Mouse (Mus musculus): ENCODE measurements around the gene Naa60.

- no peak for TF ChIP-seq MYOD1 (IDR thresholded peaks at IDR 0.05; ENCODE audit: control insufficient read depth, insufficient read length, low read depth)
- TF ChIP-seq CTCF (IDR thresholded peaks at IDR 0.05; ENCODE audit: control insufficient read depth, insufficient read depth, insufficient read length): no peak
- TF ChIP-seq MYOG (IDR thresholded peaks at IDR 0.05; ENCODE audit: control insufficient read depth, extremely low read depth, insufficient read length): no peak
- TF ChIP-seq USF1 (IDR thresholded peaks at IDR 0.05; ENCODE audit: low read depth): no peak
Measured at GRCm38 (mm10) chr16:3920756-3921155, 48.6 kb downstream of the Naa60 start.
